Mouse (Mus musculus): ENCODE measurements around the gene Kdm2b.

The Kdm2b gene

GRCm38 (mm10) chr5:122832536-122832935, 157.1 kb downstream of the Kdm2b start:
- in situ Hi-C loops (cut with MboI; ENCODE audit: low pct_unique_long_range_greater_than_20kb in 1 of 2, low sequenced_read_pairs in 2 of 2, unreplicated experiment in 1 of 2), result no loop called here

GRCm38 (mm10) chr5:122825099-122825498, 164.5 kb downstream of the Kdm2b start:
- in situ Hi-C loops (cut with MboI; ENCODE audit: low pct_unique_long_range_greater_than_20kb in 1 of 2, low sequenced_read_pairs in 2 of 2, unreplicated experiment in 1 of 2), result no loop called here

- in situ Hi-C loops (cut with MboI; ENCODE audit: low pct_unique_long_range_greater_than_20kb in 1 of 2, low sequenced_read_pairs in 2 of 2, unreplicated experiment in 1 of 2), result no loop called here
These were observed 165.2 kb downstream of the Kdm2b start for GRCm38 (mm10) chr5:122824450-122824849.

- in situ Hi-C loops (cut with MboI; ENCODE audit: low pct_unique_long_range_greater_than_20kb in 1 of 2, low sequenced_read_pairs in 2 of 2, unreplicated experiment in 1 of 2), result no loop called here
These were observed 165.6 kb downstream of the Kdm2b start for GRCm38 (mm10) chr5:122823976-122824375.

- in situ Hi-C loops (cut with MboI; ENCODE audit: low pct_unique_long_range_greater_than_20kb in 1 of 2, low sequenced_read_pairs in 2 of 2, unreplicated experiment in 1 of 2), result no loop called here
These were observed 167.2 kb downstream of the Kdm2b start for GRCm38 (mm10) chr5:122822441-122822840.

- in situ Hi-C loops (cut with MboI; ENCODE audit: low pct_unique_long_range_greater_than_20kb in 1 of 2, low sequenced_read_pairs in 2 of 2, unreplicated experiment in 1 of 2), result no loop called here
These were observed 168.1 kb downstream of the Kdm2b start for GRCm38 (mm10) chr5:122821524-122821885.

- in situ Hi-C loops (cut with MboI; ENCODE audit: low pct_unique_long_range_greater_than_20kb in 1 of 2, low sequenced_read_pairs in 2 of 2, unreplicated experiment in 1 of 2), result no loop called here
These were observed 168.7 kb downstream of the Kdm2b start, which contains the start of gene Anapc5 for GRCm38 (mm10) chr5:122820777-122821523. TSS of gene Anapc5 (minus strand) at chr5:122821339.

Measured in mouse embryonic stem cell (cell line).